Mouse (Mus musculus) embryonic stem cell, embryonic (primary cell): ENCODE measurements around the gene Rce1.

Experiments
- CTCF ChIA-PET, 4 experiments: fragments of 300-600 bp in 2 of 4; fragments of 350-600 bp in 2 of 4; sonication (Branson Sonifier 250); formaldehyde crosslinking; loops; one replicate each; lab custom pipeline; 2022; ENCODE audit warnings: inconsistent platforms in 2 of 4; lab: Charles Lee
- POLR2A ChIA-PET, 4 experiments: fragments of 300-600 bp in 2 of 4; fragments of 350-600 bp in 2 of 4; sonication (Branson Sonifier 250); formaldehyde crosslinking; loops; one replicate each; lab custom pipeline; 2022; ENCODE audit warnings: antibody characterized with exemption in 4 of 4, inconsistent platforms in 1 of 4; lab: Charles Lee

Gene Rce1

GRCm38 (mm10) chr19:4618183-4618582 lies 7.3 kb downstream of the Rce1 start:
- ChIA-PET CTCF (interaction anchor here (0.5 to 1.5 kb wide), 23 partner anchors 8 to 435 kb away, joined by 3 to 8 read pairs (median 4); partner anchors contain the start of gene Pcx (in 1 of the 4)), POLR2A (interaction anchor here in 3 of 4 experiments (0.6 to 1.5 kb wide), 8 partner anchors 14 to 521 kb away, joined by 3 to 6 read pairs (median 3); partner anchors contain the start of genes Pcx (in 2 of the 3) and Cdk2ap2 (in 1 of the 3))

- POLR2A ChIA-PET, result interaction anchor here (0.9 to 3.1 kb wide), 14 partner anchors 9 to 385 kb away, joined by 3 to 43 read pairs (median 3); partner anchors contain the start of gene Rce1 (in 4 of the 4)
- CTCF ChIA-PET, result interaction anchor here in 3 of 4 experiments (0.6 to 2.3 kb wide), 8 partner anchors 8 to 896 kb away, joined by 3 to 10 read pairs (median 3); no protein-coding TSS in a partner anchor
These were observed 8.9 kb downstream of the Rce1 start for GRCm38 (mm10) chr19:4616546-4616945.

DNA sequence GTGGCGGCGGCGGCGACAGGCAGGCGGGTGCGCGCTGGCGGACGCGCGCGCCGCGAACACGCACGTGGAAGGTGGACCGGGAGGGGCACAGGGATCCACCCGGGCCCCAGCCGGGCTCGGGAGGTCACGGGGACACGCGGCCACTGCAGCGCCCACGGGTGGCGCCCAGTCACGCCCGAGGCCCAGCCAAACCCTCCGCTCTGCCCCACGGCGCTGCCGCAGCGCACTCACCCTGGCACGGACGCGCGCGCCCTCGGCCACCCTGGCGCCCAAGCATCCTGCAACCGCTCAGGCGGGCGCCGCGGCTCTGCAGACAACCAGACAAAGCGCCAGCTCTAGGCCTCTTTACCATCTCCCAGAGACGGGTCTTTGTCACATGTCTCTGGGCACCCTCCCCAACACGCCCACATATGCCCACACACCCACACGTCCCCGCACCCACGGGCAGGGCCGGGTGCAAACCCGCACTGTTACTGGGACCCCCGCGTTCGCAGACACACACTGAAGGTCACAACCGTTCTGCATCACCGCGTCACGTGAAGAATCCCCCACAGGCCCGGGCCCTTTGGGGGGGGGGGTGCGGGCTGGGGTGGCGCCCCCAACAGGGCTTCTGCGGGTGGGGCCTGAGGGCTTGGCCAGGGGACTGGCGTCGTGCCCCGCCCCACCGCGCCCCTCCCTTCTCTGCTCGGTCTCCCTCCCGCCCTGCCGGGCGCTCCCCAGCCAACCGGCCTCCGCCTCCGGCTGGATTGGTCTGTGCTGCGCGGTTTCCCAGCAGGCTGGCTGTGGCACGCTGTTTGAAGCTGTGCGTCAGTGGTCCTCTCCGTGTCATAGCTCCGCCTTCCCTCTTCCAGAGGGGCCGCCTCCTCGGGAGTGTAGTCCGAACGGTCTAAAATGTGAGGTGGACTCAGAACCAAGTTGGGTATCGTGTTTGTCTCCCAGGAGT lies 10.0 kb downstream of the Rce1 start, which contains the start of gene Lrfn4:
TSS of gene Lrfn4 (minus strand) at position 517 of the 943 bp plus-strand sequence.
- CTCF ChIA-PET, result interaction anchor here (0.5 to 2.3 kb wide), 10 partner anchors 11 to 1304 kb away, joined by 3 to 10 read pairs (median 5); partner anchors contain the start of gene Ankrd13d (in 1 of the 4)
- POLR2A ChIA-PET, result interaction anchor here (0.5 to 3.1 kb wide), 42 partner anchors 8 to 629 kb away, joined by 3 to 43 read pairs (median 3); partner anchors contain the start of genes Rce1 (in 4 of the 4), Mrpl11 (in 2 of the 4), Acy3 (in 1 of the 4) and Pcx (in 1 of the 4)

DNA sequence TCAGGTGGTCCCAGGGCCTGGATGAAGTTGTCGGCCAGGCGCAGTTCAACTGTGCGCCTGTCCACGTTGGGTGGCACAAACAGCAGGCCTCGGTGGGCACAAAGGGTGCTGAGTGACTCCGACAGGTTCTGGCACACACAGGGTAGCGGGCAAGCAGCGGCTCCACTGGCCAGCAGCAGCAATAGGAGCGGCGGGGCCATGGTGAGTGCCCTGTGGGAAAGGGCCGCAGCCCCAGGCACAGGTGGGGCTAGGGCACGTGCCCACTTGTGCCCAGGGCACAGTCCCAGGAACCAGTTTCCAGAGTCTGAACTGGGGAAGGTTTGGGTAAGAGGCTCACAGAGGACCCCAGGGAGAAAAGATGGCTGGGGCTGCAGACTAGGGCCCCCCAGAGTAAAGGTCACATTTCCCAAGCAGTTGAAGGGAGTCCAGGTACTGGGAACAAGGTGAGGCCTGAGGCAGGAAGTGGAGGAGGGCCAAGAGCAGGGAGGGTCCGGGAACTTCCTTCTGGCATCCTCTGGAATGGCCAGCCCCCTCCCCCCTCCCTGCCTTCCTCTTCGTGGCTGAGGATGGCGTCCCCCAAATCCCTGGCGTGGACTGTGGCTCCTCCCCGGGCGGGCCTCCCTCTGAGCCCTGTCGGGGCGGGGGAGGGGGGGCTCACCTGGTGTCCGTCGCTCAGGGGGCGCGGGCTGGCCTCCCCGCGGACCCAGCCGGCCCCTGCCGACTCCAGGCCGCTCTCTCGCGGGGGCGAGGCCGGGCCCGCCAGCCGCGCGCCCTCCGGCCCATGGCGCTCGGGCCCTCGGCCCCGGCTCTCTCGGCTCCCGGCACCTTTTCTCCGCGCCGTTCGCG lies 10.9 kb downstream of the Rce1 start:
- ChIA-PET POLR2A (interaction anchor here in 3 of 4 experiments (0.5 to 3.1 kb wide), 13 partner anchors 9 to 282 kb away, joined by 3 to 43 read pairs (median 5); partner anchors contain the start of genes Rce1 (in 3 of the 3) and Pcx (in 1 of the 3)), CTCF (interaction anchor here in 2 of 4 experiments (1.4 to 2.3 kb wide), 3 partner anchors 14 to 444 kb away, joined by 6 to 8 read pairs (median 7); partner anchors contain the start of gene Ankrd13d (in 1 of the 2))

DNA sequence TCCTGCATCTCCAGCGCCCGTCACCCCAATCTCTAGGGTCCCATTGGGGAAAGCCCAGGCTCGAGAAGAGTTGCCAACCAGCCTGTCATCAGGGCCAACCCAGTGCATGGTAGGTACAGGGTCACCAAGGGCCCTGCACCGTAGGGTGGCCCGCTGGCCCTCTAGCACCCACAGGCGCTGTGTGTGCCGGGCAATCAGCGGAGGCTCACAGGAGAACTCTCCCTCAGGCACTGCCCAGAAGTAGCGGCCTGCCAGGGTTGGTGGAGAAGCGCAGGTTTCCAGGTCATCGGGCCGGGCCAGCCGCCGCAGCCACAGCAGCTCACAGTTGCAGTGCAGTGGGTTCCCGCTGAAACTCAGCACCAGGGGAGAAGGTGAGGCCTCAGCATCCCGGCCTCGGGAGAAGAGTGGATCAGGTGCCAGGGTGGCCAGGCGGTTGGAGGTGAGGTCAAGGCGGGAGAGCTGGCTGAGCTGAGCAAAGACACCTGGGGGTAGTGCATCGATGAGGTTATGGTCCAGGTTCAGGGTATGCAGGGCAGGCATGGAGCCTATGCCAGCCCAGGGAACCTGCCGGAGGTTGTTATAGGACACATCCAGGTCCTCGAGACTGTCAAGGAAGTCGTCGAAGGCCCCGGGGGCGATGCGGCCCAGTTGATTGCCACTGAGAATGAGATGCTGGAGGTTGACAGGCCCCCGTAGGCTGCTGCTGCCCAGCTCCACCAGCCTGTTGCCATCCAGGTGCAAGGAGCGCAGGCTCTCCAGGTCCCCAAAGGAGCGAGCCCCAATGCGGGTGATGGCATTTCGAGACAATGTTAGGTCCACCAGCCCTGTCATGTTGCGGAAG lies 11.8 kb downstream of the Rce1 start:
- POLR2A ChIA-PET, result interaction anchor here in 2 of 4 experiments (0.6 to 1.8 kb wide), 6 partner anchors 9 to 179 kb away, joined by 3 to 5 read pairs (median 4); partner anchors contain the start of gene Rce1 (in 1 of the 2)

GRCm38 (mm10) chr19:4612181-4612961 lies 13.1 kb downstream of the Rce1 start:
- ChIA-PET CTCF (no interaction called here), POLR2A (interaction anchor here in 2 of 4 experiments (0.5 to 1.8 kb wide), 7 partner anchors 8 to 525 kb away, joined by 3 to 5 read pairs (median 4); partner anchors contain the start of gene Rce1 (in 1 of the 2))

More for the DNA sequence above, 11.8 kb downstream of the Rce1 start:
- CTCF ChIA-PET, result interaction anchor here in 1 of 4 experiments (0.7 kb wide), 1 partner anchor 136 kb away, joined by 3 read pairs; no protein-coding TSS in a partner anchor

DNA sequence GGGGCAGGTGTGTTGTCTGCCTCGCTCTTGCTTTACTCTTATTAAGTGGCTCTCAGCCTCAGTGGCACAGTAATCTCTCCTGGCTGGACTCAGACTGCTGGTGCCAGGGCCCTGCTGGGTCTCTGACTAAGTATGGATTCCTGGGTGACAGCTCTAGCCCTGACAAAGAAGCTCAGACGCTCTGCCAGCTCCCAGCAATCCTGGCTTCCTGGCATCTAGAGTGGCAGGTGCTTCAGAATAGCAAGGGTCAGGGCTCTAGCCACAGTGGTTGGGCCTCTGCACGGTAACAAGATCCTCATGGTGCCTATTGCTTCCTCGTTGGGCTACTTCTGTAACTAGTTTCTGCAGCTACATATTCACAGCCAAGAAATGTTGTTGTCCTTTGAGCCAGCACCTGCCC lies 15.3 kb downstream of the Rce1 start:
- POLR2A ChIA-PET, result interaction anchor here in 2 of 4 experiments (0.9 to 1.3 kb wide), 2 partner anchors 16 to 155 kb away, joined by 3 read pairs; partner anchors contain the start of gene Rce1 (in 1 of the 2)
- CTCF ChIA-PET, result interaction anchor here in 1 of 4 experiments (0.6 kb wide), 1 partner anchor 52 kb away, joined by 7 read pairs; no protein-coding TSS in a partner anchor

DNA sequence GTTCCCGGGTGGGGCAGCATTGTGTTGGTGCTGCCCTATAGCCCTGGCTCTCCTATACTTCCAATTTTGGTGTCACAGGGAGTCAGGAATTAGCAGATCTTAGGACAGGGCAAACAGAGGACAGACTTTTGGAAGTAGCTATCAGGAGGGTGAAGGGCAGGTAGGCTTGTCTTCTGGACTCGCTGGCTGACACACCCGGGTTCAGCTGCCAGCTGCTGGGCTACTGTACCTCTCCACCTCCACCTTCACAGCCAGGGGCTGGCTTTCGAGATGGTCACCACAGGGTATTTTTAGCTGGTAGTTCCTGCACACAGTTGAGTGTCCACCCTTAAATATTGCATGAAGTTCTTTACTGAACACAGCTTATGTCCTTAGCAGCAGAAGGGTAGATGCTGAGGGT lies 16.9 kb downstream of the Rce1 start:
- POLR2A ChIA-PET, result interaction anchor here in 1 of 4 experiments (2.0 kb wide), 1 partner anchor 18 kb away, joined by 6 read pairs; no protein-coding TSS in a partner anchor

DNA sequence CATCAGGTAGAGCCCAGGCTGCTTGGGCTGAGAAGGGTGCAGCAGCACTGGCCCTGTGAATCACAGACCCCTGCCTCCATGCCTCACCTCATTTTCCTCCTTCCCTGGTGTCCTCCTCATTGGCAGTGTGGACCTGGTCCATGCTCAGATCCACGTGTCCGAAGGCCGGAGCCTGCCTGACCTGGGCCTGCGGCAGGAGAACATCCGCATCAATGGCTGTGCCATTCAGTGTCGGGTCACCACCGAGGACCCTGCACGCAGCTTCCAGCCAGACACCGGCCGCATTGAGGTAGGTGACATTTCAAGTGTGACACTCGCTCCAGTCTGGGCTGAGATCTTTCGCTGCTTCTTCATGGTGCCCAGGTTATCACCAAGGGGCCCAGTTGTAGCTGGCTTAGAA lies 18.0 kb downstream of the Rce1 start:
- ChIA-PET CTCF (interaction anchor here in 1 of 4 experiments (0.7 kb wide), 1 partner anchor 454 kb away, joined by 8 read pairs; no protein-coding TSS in a partner anchor), POLR2A (interaction anchor here in 2 of 4 experiments (0.6 to 2.0 kb wide), 4 partner anchors 9 to 93 kb away, joined by 3 to 6 read pairs (median 5); partner anchors contain the start of gene Lrfn4 (in 1 of the 2))

More for the DNA sequence above, 16.9 kb downstream of the Rce1 start:
- CTCF ChIA-PET, result no interaction called here

DNA sequence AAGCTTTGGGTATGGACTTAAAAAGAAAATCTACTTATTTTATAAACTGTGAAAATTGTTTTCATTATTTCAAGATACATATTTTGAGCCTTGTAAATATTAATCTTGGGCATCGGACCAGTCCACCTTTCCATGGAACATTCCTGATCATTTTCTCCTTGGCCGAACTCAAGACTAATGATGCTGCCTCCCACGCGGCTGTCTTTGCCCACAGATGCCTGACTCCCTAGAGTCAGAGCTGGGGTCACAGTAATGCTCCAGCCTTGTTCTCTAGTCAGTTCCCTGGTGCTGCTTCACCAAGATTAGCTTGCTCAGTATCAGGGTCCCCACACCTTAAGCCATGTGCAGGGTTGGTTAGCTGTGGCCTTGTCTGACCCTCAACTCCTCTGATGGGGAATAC lies 19.8 kb downstream of the Rce1 start:
- POLR2A ChIA-PET, result interaction anchor here in 3 of 4 experiments (0.6 to 2.7 kb wide), 6 partner anchors 8 to 181 kb away, joined by 3 to 9 read pairs (median 6); partner anchors contain the start of genes Lrfn4 (in 2 of the 3) and Pcx (in 1 of the 3)
- CTCF ChIA-PET, result interaction anchor here (0.6 to 2.6 kb wide), 7 partner anchors 8 to 505 kb away, joined by 3 to 7 read pairs (median 5); partner anchors contain the start of gene Ankrd13d (in 1 of the 4)

DNA sequence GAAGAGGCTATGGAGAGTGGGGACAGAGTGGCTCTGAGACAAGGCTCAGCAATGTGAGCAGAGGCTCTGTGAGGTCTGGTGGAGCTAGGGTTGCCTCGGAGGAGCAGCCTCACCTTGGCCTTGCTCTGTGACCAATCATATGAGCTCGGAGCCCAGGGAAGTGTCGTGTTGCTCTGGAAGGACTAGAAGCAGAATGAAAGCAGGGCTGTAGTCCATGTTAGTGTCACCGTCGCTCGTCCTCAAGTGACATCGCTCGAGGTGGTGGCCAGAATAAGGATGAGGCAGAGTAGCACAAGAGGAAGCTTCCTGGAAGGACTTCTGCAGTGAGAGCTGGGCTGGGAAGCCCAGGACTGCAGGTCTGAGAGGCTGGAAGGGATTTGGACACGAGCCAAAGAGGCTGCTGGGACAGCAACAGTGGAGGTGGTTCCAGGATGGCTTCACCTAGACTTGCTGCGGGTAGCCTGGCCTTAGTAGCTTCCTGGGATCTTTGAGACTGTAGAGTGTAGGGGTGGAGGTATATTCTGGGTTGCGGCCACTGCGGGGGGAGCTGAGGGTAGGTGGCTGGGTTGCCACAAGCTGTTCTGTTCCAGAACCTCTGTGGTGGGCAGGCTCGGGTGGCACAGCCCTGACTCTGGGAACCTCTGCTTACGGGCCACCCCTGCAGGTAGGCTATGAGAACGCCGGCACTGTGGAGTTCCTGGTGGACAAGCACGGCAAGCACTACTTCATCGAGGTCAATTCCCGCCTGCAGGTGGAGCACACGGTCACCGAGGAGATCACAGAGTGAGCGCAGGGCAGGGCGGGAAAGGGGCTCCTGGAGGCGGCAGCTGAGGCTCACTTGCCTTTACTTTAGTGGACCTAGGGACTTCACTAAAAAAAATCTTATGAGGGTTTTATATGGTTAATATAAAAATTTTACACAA lies 21.4 kb downstream of the Rce1 start:
- CTCF ChIA-PET, result interaction anchor here (0.5 to 3.1 kb wide), 20 partner anchors 14 to 433 kb away, joined by 3 to 11 read pairs (median 4); partner anchors contain the start of genes Rce1 (in 2 of the 4), 2010003K11Rik (in 1 of the 4) and Ankrd13d (in 1 of the 4)
- POLR2A ChIA-PET, result interaction anchor here in 3 of 4 experiments (0.7 to 2.7 kb wide), 15 partner anchors 9 to 1515 kb away, joined by 3 to 9 read pairs (median 3); partner anchors contain the start of genes Lrfn4 (in 3 of the 3), 2010003K11Rik (in 1 of the 3), Pcx (in 1 of the 3) and Rce1 (in 1 of the 3)

GRCm38 (mm10) chr19:4602459-4602858 lies 23.0 kb downstream of the Rce1 start:
- CTCF ChIA-PET, result interaction anchor here in 1 of 4 experiments (0.6 to 3.1 kb wide), 2 partner anchors 8 to 146 kb away, joined by 4 to 11 read pairs; no protein-coding TSS in a partner anchor
- POLR2A ChIA-PET, result interaction anchor here in 2 of 4 experiments (0.7 to 1.3 kb wide), 4 partner anchors 13 to 92 kb away, joined by 3 to 5 read pairs (median 4); partner anchors contain the start of genes Lrfn4 (in 1 of the 2), Pcx (in 1 of the 2) and Rce1 (in 1 of the 2)

GRCm38 (mm10) chr19:4596071-4596470 lies 29.4 kb downstream of the Rce1 start:
- POLR2A ChIA-PET, result no interaction called here
- CTCF ChIA-PET, result no interaction called here
